Mouse (Mus musculus): Measurements from ENCODE around the gene Gm20696.

DNA sequence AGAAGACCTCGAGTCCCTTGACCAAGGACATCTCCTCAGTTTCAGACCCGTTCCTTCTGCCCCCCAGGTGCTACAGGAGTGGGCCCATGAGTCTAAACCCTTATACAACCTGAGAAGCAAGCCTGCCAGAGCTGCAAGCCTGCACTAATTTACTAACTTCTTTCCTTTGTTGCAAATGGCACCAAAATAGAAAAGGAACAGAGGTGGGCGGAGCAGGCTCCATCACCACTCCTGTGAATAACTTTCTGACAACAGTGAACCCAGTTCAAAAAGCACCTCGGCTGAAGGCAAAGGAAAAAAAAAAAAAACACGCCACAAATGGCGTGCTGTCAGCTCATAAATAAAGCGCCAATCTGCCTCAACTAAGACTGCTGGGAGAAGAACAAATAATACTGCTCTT, 225.5 kb downstream of the Gm20696 start:
- no peak for TF ChIP-seq GATA1 (IDR thresholded peaks at IDR 0.05; ENCODE audit: borderline replicate concordance, low read length)
- no peak for TF ChIP-seq FLI1 (IDR thresholded peaks at IDR 0.05; ENCODE audit: low read length)
